Mouse (Mus musculus) fat pad, adult 2 months (tissue): Measurements from ENCODE around the gene Ptpra.
"Not testable (repeated sequence)": the region's sequence is repeated elsewhere in the genome, so short reads cannot be mapped to it uniquely, and the experiment has no call there.

ENCODE experiments used
- DNase-seq: peaks from one replicate; pipeline ENCODE4 v3.0.0-alpha.2; 2011; ENCODE audit warnings: low read depth, low spot score; ENCODE audit errors: extremely low read depth

The Ptpra gene

GRCm38 (mm10) chr2:130540266-130540665 lies 90.2 kb downstream of the Ptpra start:
- DNase-seq, result no peak

GRCm38 (mm10) chr2:130546957-130547356 lies 96.9 kb downstream of the Ptpra start:
- no peak for DNase-seq

GRCm38 (mm10) chr2:130554841-130555240 lies 104.8 kb downstream of the Ptpra start:
- no peak for DNase-seq

- DNase-seq, result no peak
Measured at GRCm38 (mm10) chr2:130556292-130556691, 106.2 kb downstream of the Ptpra start.

GRCm38 (mm10) chr2:130557462-130557861 lies 107.4 kb downstream of the Ptpra start:
- DNase-seq, result no peak

- DNase-seq, result no peak
Measured at GRCm38 (mm10) chr2:130558015-130558414, 107.9 kb downstream of the Ptpra start.

GRCm38 (mm10) chr2:130563212-130564055 lies 113.4 kb downstream of the Ptpra start, which contains the start of gene Mrps26:
Gene Mrps26 (plus strand): TSS chr2:130563742.
- peak; percentile 55 for DNase-seq

- no peak for DNase-seq
Measured at GRCm38 (mm10) chr2:130564063-130564462, 114.0 kb downstream of the Ptpra start.

- DNase-seq, result no peak
Measured at GRCm38 (mm10) chr2:130564983-130565382, 114.9 kb downstream of the Ptpra start.

GRCm38 (mm10) chr2:130568921-130569320 lies 118.8 kb downstream of the Ptpra start:
- no peak for DNase-seq

GRCm38 (mm10) chr2:130569926-130570325 lies 119.8 kb downstream of the Ptpra start:
- no peak for DNase-seq

- no peak for DNase-seq
Measured at GRCm38 (mm10) chr2:130574960-130575359, 124.9 kb downstream of the Ptpra start.

GRCm38 (mm10) chr2:130575873-130576272 lies 125.8 kb downstream of the Ptpra start, which contains the start of gene Oxt:
Gene Oxt (plus strand): TSS chr2:130576173.
- no peak for DNase-seq

GRCm38 (mm10) chr2:130576564-130576963 lies 126.5 kb downstream of the Ptpra start:
- not testable (repeated sequence) for DNase-seq

- no peak for DNase-seq
Measured at GRCm38 (mm10) chr2:130577021-130577420, 126.9 kb downstream of the Ptpra start.

- DNase-seq, result no peak
Measured at GRCm38 (mm10) chr2:130577632-130578031, 127.6 kb downstream of the Ptpra start.

- no peak for DNase-seq
Measured at GRCm38 (mm10) chr2:130578148-130578547, 128.1 kb downstream of the Ptpra start.

- DNase-seq, result no peak
Measured at GRCm38 (mm10) chr2:130579791-130580190, 129.7 kb downstream of the Ptpra start.

GRCm38 (mm10) chr2:130581201-130581600 lies 131.1 kb downstream of the Ptpra start:
- no peak for DNase-seq

GRCm38 (mm10) chr2:130582552-130582951 lies 132.5 kb downstream of the Ptpra start, which contains the start of gene Avp:
Gene Avp (minus strand): TSS chr2:130582554.
- no peak for DNase-seq

GRCm38 (mm10) chr2:130583902-130584560 lies 134.0 kb downstream of the Ptpra start:
- DNase-seq, result no peak

GRCm38 (mm10) chr2:130586016-130586415 lies 135.9 kb downstream of the Ptpra start:
- no peak for DNase-seq
